Mouse (Mus musculus) ES-Bruce4 (cell line): ENCODE results near the gene Irak1bp1. TPM values are rescaled to one million over a fixed set of nuclear protein-coding genes. Genes with fewer than 3 reads are reported as not detected.

Experiments used
- H3K27ac ChIP-seq: 2 replicates; pipeline ENCODE4 v1.5.1; 2012; ENCODE audit warnings: low read length, inconsistent platforms; ENCODE audit not compliant: insufficient read depth
- H3K27me3 ChIP-seq: 2 replicates; pipeline ENCODE4 v1.6.1; 2012; ENCODE audit warnings: mild to moderate bottlenecking, low read length, inconsistent platforms; ENCODE audit not compliant: control insufficient read depth, poor library complexity, insufficient read depth, severe bottlenecking
- H3K36me3 ChIP-seq: 2 replicates; pipeline ENCODE4 v1.6.1; 2012; ENCODE audit warnings: inconsistent platforms, mild to moderate bottlenecking, low read length, moderate library complexity; ENCODE audit not compliant: control insufficient read depth, poor library complexity, insufficient read depth, severe bottlenecking
- H3K4me1 ChIP-seq: one replicate; pipeline ENCODE4 v1.8.1; 2011; ENCODE audit warnings: low read length; ENCODE audit not compliant: control insufficient read depth, insufficient read depth
- H3K4me3 ChIP-seq: 2 replicates; pipeline ENCODE4 v1.5.1; 2011; ENCODE audit warnings: low read depth, mild to moderate bottlenecking, low read length
- H3K9ac ChIP-seq: 2 replicates; pipeline ENCODE4 v1.6.1; 2012; ENCODE audit warnings: low read depth, mild to moderate bottlenecking, inconsistent platforms; ENCODE audit not compliant: poor library complexity, severe bottlenecking
- H3K9me3 ChIP-seq: replicated peaks from 2 replicates; pipeline ENCODE4 v1.6.1; 2012; ENCODE audit warnings: mild to moderate bottlenecking, low read length, inconsistent platforms; ENCODE audit not compliant: control insufficient read depth, poor library complexity, insufficient read depth, severe bottlenecking
- CTCF ChIP-seq: IDR thresholded peaks from one replicate; pipeline ENCODE4 v1.8.1; 2011; ENCODE audit warnings: low read depth, low read length
- EP300 ChIP-seq: IDR thresholded peaks from 2 replicates; pipeline ENCODE4 v1.6.1; 2011; ENCODE audit warnings: low read depth, low read length; ENCODE audit not compliant: insufficient read depth
- POLR2A ChIP-seq: IDR thresholded peaks from one replicate; pipeline ENCODE4 v1.8.1; 2011; ENCODE audit warnings: low read length; ENCODE audit not compliant: insufficient read depth
- polyA plus RNA-seq: library from polyadenylated mRNA; stranded (reverse); fragments of >200 nt; gene quantifications from 2 replicates; pipeline ENCODE4 v1.2.4, GENCODE M21; 2011; ENCODE audit warnings: low read depth; ENCODE audit not compliant: missing spikeins, insufficient read depth, insufficient read length

Gene Irak1bp1
- 10.3 and 11.5 TPM in 2 replicates for polyA plus RNA-seq

- Histone ChIP-seq H3K27ac (no peak within 1 kb of the TSS), H3K36me3 (no peaks in the 10 kb centered on the region), H3K9me3 (no peaks in the 10 kb centered on the region), H3K9ac (peak within 1 kb of the TSS; percentile 69), H3K27me3 (no peaks in the 10 kb centered on the region), H3K4me3 (peak within 1 kb of the TSS; percentile 86), H3K4me1 (no peaks in the 10 kb centered on the region)
- TF ChIP-seq EP300 (no peak), POLR2A (no peak), CTCF (no peak)
Measured at GRCm38 (mm10) chr9:82829007-82829689, at the start of gene Irak1bp1. Gene Irak1bp1, plus strand, starts transcription at chr9:82829540.

DNA sequence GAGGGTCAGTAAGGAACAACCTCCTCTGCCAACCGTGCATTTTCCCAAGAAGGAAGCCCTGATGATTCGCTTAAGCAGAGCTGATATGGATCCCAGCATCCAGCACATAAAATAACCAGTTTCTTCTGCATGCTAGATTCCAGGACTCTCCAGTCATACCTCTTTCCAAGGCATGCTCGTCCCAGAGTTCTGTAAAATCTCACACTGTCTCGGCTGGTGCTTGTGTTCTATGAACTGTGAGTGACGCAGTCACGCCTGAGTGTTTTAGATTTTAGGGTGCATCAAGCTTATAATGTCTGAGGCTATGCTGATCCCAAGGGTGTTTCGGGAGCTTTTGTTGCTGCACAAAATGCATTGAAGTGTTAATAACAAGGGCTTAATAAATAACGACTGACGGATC, 41.0 kb upstream of the Irak1bp1 start:
- TF ChIP-seq EP300 (no peak), CTCF (no peak), POLR2A (no peak)
- H3K36me3 ChIP-seq: no peaks in the 10 kb centered on the region
- no peak overlapping the region for H3K9ac ChIP-seq
- no peak overlapping the region for H3K27ac ChIP-seq
- no peaks in the 10 kb centered on the region for H3K9me3 ChIP-seq
- no peaks in the 10 kb centered on the region for H3K4me1 ChIP-seq
- H3K4me3 ChIP-seq: no peak overlapping the region
- H3K27me3 ChIP-seq: no peaks in the 10 kb centered on the region

GRCm38 (mm10) chr9:82800360-82800759, 29.0 kb upstream of the Irak1bp1 start:
- no peak overlapping the region for H3K27ac ChIP-seq
- H3K4me1 ChIP-seq: no peaks in the 10 kb centered on the region
- no peaks in the 10 kb centered on the region for H3K27me3 ChIP-seq
- H3K36me3 ChIP-seq: no peaks in the 10 kb centered on the region
- H3K9me3 ChIP-seq: no peaks in the 10 kb centered on the region
- H3K4me3 ChIP-seq: no peak overlapping the region
- no peak overlapping the region for H3K9ac ChIP-seq
- TF ChIP-seq CTCF (no peak), POLR2A (no peak), EP300 (no peak)

DNA sequence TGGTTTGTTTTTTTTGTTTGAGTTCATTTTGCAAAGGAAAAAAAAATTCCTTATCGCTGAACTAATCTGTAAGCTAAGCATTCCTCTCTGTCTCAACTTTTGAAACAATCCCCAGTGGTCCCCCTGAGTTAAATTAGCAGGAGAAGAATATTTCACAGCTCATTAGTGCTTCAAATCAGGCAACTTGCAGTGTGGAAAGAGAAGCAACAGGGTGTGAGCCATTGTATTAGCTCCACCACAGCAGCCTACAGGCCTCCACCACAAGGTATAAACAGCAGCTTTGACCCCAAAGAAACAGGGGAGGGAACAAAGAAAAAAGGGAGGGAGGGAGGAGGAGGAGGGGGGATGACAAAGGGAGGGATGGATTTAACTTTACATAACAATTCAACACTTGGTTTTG, 22.2 kb upstream of the Irak1bp1 start:
- Histone ChIP-seq H3K36me3 (no peaks in the 10 kb centered on the region), H3K27me3 (no peaks in the 10 kb centered on the region), H3K27ac (no peak overlapping the region)

GRCm38 (mm10) chr9:82807635-82808034, 21.7 kb upstream of the Irak1bp1 start:
- H3K27ac ChIP-seq: no peak overlapping the region
- no peaks in the 10 kb centered on the region; the same call in 1 of the 2 replicates for H3K9me3 ChIP-seq
- H3K4me1 ChIP-seq: no peaks in the 10 kb centered on the region
- no peak overlapping the region for H3K9ac ChIP-seq
- H3K27me3 ChIP-seq: no peaks in the 10 kb centered on the region
- no peak for TF ChIP-seq POLR2A
- TF ChIP-seq EP300: no peak
- TF ChIP-seq CTCF: no peak
- H3K36me3 ChIP-seq: no peaks in the 10 kb centered on the region
- H3K4me3 ChIP-seq: no peak overlapping the region

More for the DNA sequence above, 22.2 kb upstream of the Irak1bp1 start:
- TF ChIP-seq CTCF: no peak
- no peak for TF ChIP-seq EP300
- TF ChIP-seq POLR2A: no peak
- Histone ChIP-seq H3K4me1 (no peaks in the 10 kb centered on the region), H3K9ac (no peak overlapping the region), H3K9me3 (no peaks in the 10 kb centered on the region), H3K4me3 (no peak overlapping the region)
